Mouse (Mus musculus) kidney, adult 2 months (tissue): ENCODE data around the gene Pm20d2. TPM values are rescaled to one million over a fixed set of nuclear protein-coding genes. Genes with fewer than 3 reads are reported as not detected.

ENCODE experiments used
- DNase-seq: peaks from one replicate; pipeline ENCODE4 v3.0.0; 2021
- H3K27ac ChIP-seq: fragments of 200-500 bp; 2 replicates; pipeline ENCODE4 v1.5.1; 2012; ENCODE audit warnings: low read depth, low read length, control low read depth, inconsistent platforms; ENCODE audit not compliant: insufficient read depth
- H3K27me3 ChIP-seq: fragments of 200-500 bp; replicated peaks from 2 replicates; pipeline ENCODE4 v1.6.1; 2012; ENCODE audit warnings: mild to moderate bottlenecking, moderate library complexity, low read length, inconsistent platforms; ENCODE audit not compliant: control insufficient read depth, insufficient read depth
- H3K36me3 ChIP-seq: fragments of 200-500 bp; 2 replicates; pipeline ENCODE4 v1.6.1; 2012; ENCODE audit warnings: mild to moderate bottlenecking, moderate library complexity, low read length, inconsistent platforms; ENCODE audit not compliant: control insufficient read depth, insufficient read depth
- H3K4me1 ChIP-seq: fragments of 200-500 bp; 2 replicates; pipeline ENCODE4 v1.6.1; 2011; ENCODE audit warnings: low read length; ENCODE audit not compliant: control insufficient read depth, insufficient read depth
- H3K4me3 ChIP-seq: fragments of 200-500 bp; 2 replicates; pipeline ENCODE4 v1.5.1; 2011; ENCODE audit warnings: mild to moderate bottlenecking, low read depth, low read length, control low read depth; ENCODE audit not compliant: insufficient read depth
- CTCF ChIP-seq: fragments of 200-500 bp; conservative IDR thresholded peaks from 2 replicates; pipeline ENCODE4 v1.5.1; 2011; ENCODE audit warnings: low read depth, mild to moderate bottlenecking, control low read depth, low read length, moderate library complexity, mixed read lengths; ENCODE audit not compliant: insufficient read depth, insufficient read length
- POLR2A ChIP-seq: fragments of 200-500 bp; IDR thresholded peaks from one replicate; pipeline ENCODE4 v1.6.1; 2011; ENCODE audit warnings: low read depth, low read length, control low read depth
- WGBS: fragments of 180-500 bp; shearing (Covaris S2); methylation state at CpG from one replicate; pipeline ENCODE4 v1.1.7; 2018; 5-methylcytosine and 5-hydroxymethylcytosine counted together
- polyA plus RNA-seq: library from polyadenylated mRNA; depleted of rRNA; stranded (reverse); fragments of >200 nt; gene quantifications from 2 replicates; pipeline ENCODE4 v1.2.3, GENCODE M21; 2012; rRNA removed

Pm20d2 gene
- 3.9 and 5.2 TPM in 2 replicates for polyA plus RNA-seq

DNA sequence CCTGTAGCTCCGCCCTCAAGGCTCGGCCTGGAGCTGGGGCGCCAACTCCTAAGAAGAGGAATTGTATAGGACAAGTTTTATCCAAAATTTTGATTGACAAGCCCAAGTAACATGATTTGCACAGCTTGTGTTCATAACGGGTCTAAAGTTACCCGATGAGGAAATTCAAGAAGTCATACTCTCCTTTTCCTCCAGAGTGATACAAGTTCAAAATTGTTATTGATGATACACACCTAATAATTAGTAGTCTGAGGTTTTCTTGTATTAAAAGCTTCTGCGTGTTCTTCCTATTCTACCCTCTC is at the start of gene Pm20d2:
Pm20d2 (minus strand) TSS at position 3 of the 302 bp plus-strand sequence.
- Histone ChIP-seq H3K36me3 (no peaks in the 10 kb centered on the region), H3K4me3 (peak within 1 kb of the TSS; percentile 61), H3K27ac (peak within 1 kb of the TSS; percentile 54), H3K4me1 (no peaks in the 10 kb centered on the region), H3K27me3 (no peaks in the 10 kb centered on the region)
- no peak for DNase-seq
- no peak for TF ChIP-seq POLR2A
- TF ChIP-seq CTCF, result no peak
- WGBS, result 15% methylated on average over 6 of the region's 6 CpGs

- TF ChIP-seq POLR2A (no peak), CTCF (no peak)
- no peak overlapping the region for H3K4me3 ChIP-seq
- no peaks in the 10 kb centered on the region for H3K36me3 ChIP-seq
- no peaks in the 10 kb centered on the region for H3K4me1 ChIP-seq
- H3K27me3 ChIP-seq, result no peaks in the 10 kb centered on the region
- DNase-seq, result peak; percentile 45
- H3K27ac ChIP-seq, result no peak overlapping the region
- WGBS, result 77% methylated on average over 18 of the region's 18 CpGs
These were observed 41.3 kb upstream of the Pm20d2 start for GRCm38 (mm10) chr4:33230881-33231280.

- H3K4me1 ChIP-seq, result no peaks in the 10 kb centered on the region
- no peak for DNase-seq
- H3K36me3 ChIP-seq, result no peaks in the 10 kb centered on the region
- no peak overlapping the region for H3K4me3 ChIP-seq
- H3K27me3 ChIP-seq, result no peaks in the 10 kb centered on the region
- WGBS, result 65% methylated on average over 4 of the region's 4 CpGs
- TF ChIP-seq POLR2A, result no peak
- TF ChIP-seq CTCF, result no peak
- no peak overlapping the region for H3K27ac ChIP-seq
These were observed 40.1 kb upstream of the Pm20d2 start for GRCm38 (mm10) chr4:33229639-33230038.

DNA sequence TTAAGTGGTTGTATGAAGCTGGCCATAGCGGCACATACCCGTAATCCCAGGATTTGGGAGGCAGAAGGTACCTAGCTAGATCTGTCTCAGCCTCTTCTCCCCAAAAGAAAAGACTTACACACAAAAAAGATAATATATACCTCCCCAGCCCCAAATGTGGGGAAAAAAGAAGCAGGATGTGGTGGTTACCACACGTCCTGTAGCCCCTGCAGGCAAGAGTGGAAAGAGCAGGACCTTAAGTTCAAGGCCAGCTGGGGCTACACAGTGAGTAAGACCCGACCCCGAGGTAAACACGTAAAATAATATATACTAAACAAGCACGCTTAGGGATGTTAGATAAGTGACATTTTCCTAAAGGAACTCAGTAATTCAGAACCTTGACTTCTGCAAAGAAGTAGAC is 37.6 kb upstream of the Pm20d2 start:
- TF ChIP-seq CTCF, result no peak
- no peak for TF ChIP-seq POLR2A
- no peaks in the 10 kb centered on the region for H3K4me1 ChIP-seq
- H3K27ac ChIP-seq, result no peak overlapping the region
- no peaks in the 10 kb centered on the region for H3K27me3 ChIP-seq
- H3K36me3 ChIP-seq, result no peaks in the 10 kb centered on the region
- WGBS, result 87% methylated on average over 7 of the region's 7 CpGs
- no peak for DNase-seq
- H3K4me3 ChIP-seq, result no peak overlapping the region

DNA sequence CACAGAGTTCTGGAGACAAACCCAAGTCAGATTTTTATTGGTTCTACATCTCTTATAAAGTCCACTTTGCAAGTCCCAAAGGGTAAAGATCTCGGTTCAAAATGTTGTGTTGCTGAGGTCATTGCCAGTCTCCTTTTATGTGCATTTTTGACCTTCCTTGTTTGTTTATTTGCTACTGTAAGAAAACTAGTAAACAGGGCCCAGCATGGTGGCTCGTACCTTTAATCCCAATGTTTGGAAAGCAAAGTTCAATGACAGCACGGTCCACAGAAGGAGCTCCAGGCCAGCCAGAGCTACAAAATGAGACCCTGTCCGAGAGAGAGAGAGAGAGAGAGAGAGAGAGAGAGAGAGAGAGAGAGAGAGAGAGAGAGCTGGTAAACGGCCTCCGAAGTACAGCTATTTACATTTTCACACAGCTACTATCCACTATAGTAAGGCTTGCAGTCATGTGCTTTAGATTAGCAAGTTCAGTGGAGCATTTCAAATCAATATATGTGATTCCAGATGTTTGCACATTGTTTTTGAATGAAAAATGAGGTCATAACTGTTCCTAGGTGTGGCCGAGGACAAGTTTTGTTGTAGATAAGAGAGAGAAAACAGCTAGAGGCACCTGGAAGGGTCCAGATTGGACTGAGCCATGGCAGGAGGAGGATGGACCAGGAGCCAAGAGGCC is 34.6 kb upstream of the Pm20d2 start:
- 75% methylated on average over 7 of the region's 7 CpGs for whole genome bisulfite sequencing

DNA sequence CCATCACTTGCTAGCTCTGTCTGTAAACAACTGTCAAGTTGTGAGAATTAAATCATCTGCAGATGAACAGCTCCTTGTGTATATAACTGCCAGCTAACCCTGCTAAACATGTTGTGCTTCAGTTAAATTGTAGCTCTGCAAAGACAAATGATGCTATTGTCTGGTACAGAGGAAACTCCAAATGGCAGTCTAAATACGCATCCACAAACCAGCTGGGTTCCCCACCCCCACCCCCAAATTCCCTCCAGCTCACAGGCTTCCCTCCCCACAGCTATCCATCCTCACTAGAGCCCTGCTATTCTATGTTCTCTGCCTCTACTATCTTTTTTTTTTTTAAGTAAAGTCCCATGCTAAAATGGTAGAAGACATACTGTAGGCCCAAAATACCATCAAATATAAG is 32.3 kb upstream of the Pm20d2 start:
- 78% methylated on average over 1 of the region's 1 CpGs for WGBS
- no peak overlapping the region for H3K27ac ChIP-seq
- no peak for DNase-seq
- no peak overlapping the region for H3K4me3 ChIP-seq
- no peak for TF ChIP-seq CTCF
- no peak for TF ChIP-seq POLR2A
- no peaks in the 10 kb centered on the region for H3K27me3 ChIP-seq
- H3K36me3 ChIP-seq, result no peaks in the 10 kb centered on the region
- H3K4me1 ChIP-seq, result no peaks in the 10 kb centered on the region

More for the DNA sequence above, 34.6 kb upstream of the Pm20d2 start:
- no peaks in the 10 kb centered on the region for H3K36me3 ChIP-seq
- H3K27me3 ChIP-seq, result no peaks in the 10 kb centered on the region
- DNase-seq, result no peak
- H3K4me3 ChIP-seq, result no peak overlapping the region
- no peak for TF ChIP-seq CTCF
- no peak for TF ChIP-seq POLR2A
- no peaks in the 10 kb centered on the region for H3K4me1 ChIP-seq
- no peak overlapping the region for H3K27ac ChIP-seq

DNA sequence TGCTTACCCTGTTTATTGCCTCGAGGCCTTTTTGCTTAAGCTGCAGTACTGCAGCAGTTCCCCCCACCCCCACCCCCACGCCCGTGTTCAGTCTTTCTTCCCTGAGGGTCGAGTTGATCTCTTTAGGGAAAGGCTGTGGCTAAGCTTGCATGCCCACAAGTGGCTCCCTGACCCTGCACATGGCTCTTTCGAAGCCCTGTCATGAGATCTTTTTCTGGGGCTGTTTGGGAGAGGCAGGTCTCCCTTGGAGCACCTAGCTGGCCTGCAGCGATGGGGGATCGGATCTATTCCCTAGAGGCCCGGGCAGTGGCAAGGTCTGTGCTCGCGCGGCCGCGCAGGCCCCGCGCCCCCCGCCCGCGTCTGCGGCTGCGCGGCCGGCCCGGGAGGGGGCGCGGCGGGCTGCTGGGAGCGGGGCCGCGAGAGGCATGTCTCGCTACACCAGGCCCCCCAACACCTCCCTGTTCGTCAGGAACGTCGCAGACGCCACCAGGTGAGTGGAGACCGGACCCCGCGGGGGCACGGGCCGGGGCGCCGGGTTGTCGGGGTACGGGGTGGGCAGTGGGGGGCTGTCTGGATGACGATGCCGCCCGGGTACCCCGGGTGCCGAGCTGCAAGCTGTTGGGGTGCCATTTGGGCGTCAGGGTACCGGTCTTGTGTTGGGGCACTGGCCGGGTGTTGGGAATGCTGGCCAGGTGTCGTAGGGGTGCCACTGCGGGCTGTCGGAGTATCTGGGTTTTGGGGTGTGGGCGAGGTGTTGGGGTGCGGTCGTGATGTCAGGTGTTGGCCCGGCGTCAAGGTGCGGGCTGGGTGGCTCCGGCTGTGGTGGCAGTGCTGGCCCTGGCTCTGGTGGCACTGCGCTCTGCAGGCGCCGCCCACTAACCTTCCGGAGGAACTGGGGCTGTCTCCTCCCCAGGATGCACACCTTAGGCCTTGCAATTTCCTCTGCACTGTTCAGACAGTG is 19.6 kb upstream of the Pm20d2 start, which contains the start of gene Srsf12:
Srsf12 (plus strand) TSS at position 111 of the 961 bp plus-strand sequence.
- H3K4me1 ChIP-seq, result no peaks in the 10 kb centered on the region
- no peak for DNase-seq
- peak within 1 kb of the TSS; percentile 29 for H3K4me3 ChIP-seq
- H3K27me3 ChIP-seq, result no peaks in the 10 kb centered on the region
- H3K36me3 ChIP-seq, result no peaks in the 10 kb centered on the region
- no peak within 1 kb of the TSS for H3K27ac ChIP-seq
- 6% methylated on average over 65 of the region's 65 CpGs for whole genome bisulfite sequencing
- TF ChIP-seq POLR2A (no peak), CTCF (0 out of 2 replicates have a peak, but pooled peaks have one; percentile 6)
